Mouse (Mus musculus): ENCODE measurements at regions not wholly inside any gene's neighbourhood (a gene's known extent, or its start where the extent isn't known, plus 50 kb on each side); places are given as distances from the start of the nearest gene placed in this dataset.

DNA sequence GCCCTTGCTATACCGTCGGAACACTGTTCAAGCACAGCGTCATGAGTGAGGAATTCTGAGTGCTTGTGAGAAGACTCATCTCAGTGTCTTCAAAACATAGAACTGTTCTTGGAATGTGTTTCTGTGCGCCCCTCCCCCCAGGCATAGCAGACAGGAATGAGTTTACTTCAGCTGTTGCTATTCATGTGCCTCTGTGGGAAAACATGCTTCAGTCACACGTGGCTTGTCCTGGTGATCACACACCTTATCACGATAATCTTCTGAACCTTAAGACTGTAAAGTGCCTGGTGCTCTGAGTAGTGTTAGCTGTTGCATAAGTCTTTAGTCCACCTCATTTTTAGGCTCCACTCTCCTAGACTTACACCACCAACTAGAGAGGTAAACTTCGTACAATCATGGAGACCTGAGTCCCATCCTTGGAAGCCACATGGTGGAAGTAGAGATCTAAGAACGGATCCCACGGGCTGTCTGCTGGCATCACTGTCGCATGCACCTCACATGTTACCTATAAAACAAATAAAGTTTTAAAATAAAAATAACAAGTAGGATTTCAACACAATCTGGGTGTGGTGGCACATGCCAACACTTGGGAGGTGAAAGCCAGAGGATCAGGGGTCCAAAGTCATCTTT lies 1143.8 kb downstream of the 4930447A16Rik start:
- ATAC-seq, result no peak

DNA sequence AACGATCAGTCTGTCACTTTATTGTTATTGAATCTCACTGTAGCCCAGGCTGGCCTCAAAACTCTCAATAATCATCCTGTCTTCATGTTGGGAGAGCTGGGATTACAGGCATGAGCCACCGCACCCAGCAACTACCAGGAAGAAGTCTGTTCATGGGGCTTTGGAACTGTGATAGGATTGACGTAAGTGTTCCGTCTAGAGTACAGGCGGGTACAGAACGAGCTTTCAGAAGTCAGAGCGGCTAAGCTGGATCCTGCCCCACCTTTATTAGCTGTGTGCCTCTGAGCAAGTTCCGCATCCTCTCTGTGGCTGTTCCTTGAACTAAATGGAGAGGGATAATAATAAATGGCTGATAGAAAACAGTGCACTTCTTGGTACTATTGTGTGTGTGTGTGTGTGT lies 1144.8 kb downstream of the 4930447A16Rik start:
- ATAC-seq, result no peak

DNA sequence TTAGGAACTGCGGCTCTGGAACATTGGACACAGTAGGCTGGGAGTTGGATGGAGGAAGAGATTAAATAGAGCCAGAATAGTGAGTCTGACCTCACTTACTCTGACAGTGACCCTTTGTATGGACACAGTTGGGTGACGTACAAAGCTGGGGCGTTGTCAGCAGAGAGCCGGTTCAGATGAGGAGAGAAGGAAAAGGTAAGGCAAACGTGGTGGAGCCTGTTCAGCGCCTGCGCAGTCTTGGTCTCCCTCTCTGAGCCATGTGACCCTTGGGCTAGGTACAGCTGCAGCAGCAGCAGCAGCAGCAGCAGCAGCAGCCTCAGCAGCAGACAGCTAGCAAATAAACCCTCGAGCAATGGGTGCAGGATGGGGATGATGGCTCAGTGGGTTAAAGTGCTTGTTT lies 1145.4 kb downstream of the 4930447A16Rik start:
- no peak for ATAC-seq

DNA sequence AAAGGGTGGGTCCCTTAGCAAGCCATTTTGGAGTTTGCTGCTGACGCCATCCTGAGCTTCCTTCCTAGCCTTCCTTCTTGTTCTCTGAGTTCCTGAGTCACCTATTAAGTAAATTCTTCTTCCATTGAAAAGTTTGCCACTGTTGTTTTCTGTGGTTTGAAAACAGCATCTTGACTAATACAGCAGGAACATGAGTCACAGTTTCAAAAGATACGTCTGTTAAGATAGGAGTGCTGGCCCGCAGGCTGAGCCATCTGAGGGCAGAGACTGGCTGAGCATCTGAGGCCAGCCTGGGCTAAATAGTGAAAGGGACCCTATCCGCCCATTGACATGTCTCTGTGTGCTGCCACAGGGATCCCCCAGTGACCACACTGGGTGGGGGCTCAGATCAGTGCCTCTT lies 1147.3 kb downstream of the 4930447A16Rik start:
- no peak for ATAC-seq

DNA sequence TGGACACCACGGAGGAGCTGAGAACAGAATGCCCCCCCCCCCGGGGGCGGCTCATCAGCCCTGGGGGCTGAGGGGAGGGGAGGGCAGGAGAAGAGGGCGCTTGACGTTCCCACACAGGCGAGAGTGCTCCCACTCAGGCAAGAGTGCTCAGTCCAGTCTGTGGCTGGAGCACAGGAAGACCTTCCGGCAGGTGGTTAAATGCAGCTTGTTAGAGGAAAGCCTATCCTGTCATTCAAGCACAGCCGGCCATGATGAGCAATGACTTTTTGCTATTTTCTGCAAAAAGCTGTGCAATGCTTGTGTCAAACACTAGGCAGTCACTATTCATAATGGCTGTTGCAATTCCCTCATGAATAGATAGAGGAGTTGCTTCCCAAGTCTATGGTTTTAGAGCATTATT lies 1149.1 kb downstream of the 4930447A16Rik start:
- no peak for ATAC-seq

DNA sequence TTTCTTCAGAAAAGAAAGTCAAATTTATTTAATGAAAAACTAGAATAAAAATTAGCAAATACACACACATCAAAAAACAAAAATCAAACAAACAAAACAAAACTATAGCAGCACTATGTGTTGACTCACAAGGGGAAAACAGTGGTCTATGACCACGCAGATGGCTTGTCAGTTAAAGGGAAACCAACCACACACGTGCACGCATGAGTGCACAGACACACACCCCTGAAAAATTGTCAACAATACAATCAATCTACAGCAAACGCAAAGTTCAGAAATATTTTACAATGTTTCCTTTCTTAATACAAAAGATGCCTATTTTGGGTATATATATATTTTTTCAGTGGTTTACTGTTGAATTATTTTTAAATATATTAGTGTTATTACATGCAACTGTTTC lies 1149.9 kb downstream of the 4930447A16Rik start:
- no peak for ATAC-seq

DNA sequence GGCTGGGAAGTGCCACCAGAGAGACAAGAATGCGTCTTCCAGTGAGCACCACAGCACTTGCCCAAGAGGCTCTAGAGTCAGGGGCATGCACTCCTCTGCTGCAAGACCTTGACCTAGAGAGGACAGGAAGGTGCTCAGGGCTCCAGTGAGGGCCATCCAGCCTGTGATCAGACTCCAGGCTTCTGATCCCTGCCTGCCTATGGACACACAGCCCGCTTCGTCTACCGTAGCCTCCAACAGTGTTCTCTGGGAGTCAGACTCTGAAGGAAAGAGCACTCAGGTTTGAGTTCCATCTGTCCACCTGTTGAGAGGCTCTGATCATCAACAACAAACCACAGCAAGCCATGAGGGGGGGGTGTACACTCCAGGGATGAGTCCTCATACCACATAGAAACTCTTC lies 1152.3 kb downstream of the 4930447A16Rik start:
- no peak for ATAC-seq

DNA sequence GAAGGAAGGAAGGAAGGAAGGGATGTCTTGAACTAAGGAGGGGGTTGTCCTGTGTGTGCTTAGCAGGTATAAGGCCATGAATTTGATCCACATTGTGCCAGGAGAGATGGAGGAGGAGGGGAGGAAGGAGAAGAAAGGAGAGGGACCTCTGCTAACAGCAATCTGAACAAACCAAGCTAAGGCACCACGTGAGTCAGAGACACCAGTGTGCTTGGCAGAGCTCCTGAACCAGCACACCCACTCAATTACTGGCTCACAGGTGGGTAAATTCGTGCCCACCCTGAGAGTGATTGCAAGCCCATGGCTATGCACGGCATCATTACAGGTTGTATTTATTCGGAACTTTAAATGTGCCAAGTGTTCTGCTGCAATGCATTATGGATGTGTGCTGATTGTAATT lies 1154.1 kb downstream of the 4930447A16Rik start:
- ATAC-seq, result no peak

DNA sequence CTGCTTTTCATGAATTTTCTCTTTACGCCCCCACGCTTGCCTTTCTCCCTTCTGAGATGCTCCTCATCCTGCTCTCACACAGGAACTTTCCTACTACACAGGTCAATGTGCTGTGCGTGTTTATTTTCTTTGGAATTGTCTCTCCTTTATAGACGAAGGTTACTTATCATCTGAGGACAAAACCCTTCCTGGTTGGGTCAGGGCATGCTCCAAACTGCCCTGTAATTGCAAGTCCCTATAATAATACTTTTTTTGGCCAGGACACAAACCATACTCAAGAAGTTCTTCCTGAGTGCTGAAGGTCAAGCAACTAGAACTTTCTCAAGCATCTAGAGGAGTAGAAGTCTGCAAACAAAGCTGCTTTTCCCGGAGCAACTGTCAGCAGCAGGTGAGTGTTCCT lies 1158.1 kb downstream of the 4930447A16Rik start:
- no peak for ATAC-seq

DNA sequence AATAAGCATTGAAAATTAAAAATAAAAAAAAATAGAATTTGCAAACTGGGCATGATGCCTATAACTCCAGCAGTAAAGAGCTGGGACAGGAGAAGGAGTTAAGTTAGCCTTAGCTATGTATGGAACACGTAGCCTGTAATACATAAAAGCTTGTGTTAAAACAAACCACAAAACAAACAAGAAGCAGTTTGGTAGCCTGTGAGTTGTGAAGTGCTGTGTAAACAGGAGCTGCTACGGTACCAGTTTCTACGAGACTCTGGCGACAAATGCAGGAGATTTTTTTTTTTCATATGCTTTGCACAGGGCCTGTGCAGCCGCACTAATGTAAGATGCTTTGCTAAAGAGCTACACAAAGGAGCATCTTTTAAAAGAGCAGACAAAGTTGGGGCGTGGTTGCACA lies 1159.1 kb downstream of the 4930447A16Rik start:
- no peak for ATAC-seq

DNA sequence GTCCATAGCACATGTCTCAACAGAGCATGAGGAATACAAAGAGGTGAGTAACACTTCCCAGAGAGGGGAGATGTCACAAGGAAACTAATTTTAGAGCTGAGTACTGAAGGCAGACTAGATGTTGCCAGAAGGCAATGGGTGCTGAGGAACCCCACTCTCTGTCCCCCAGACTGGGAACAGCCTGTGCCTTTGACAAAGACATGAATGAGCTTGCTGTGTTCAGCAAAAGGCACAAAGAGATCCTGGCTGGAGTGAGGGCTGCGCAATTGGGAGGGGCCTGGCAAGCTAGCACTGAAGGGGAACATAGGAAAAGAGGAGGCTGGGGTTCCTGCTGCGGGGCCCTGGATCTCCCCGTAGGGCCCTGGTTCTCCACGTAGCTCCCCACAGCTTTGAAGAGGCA lies 1160.3 kb downstream of the 4930447A16Rik start:
- ATAC-seq, result no peak

DNA sequence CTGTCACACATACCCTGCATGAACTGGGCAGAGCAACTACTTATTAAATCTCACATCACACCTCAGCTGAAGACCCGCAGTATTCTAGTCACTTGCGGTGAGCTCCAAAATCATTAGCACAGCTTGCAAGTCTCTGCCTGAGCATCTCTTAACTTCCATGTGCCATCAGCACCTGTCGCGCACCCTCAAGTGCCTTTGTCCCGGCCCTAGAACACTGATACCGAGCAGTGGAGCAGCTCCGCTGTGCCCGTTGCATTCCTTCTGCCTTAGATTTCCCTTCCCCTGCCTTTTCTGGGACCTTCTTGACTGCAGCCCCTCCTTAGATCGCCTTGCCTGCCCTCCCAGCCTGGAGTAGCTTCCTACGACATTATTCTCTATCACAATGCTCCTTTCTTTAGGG lies 1161.2 kb downstream of the 4930447A16Rik start:
- ATAC-seq, result no peak

DNA sequence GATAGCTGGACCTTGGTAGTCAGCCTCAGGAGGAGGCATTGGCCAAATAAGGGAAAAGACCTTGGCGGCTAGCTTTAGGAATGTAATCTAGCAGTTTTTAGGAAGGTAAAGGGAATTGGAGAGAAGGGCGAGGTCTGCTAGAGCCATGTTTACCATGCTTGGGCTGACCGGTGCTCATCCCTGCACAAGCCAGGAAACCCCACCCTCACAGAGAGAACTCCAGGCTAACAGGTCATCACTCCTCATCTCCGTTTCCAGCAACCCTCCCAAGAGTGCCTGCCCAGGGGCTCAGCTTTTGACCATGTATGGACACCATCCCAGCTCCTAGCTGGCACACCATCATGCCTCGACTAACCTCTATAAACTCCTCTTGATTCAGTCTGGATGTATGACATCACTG lies 1162.9 kb downstream of the 4930447A16Rik start:
- no peak for ATAC-seq

DNA sequence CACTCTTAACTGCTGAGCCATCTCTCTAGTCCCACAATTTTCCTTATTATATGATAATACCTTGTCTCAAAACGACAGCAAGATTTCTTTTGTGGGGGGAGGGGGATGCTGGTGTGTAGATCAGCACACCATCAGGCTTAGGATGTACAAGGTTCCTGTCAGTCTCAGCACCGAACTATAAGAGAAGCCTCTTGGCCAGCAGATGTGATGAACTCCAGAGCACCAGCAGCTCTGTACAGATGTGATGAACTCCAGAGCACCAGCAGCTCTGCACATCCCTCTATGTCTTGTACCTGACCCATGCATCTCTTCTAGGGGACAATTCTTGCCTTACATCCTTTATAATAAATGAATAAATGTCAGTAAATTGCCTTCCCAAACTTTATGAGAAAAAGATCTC lies 1163.7 kb downstream of the 4930447A16Rik start:
- no peak for ATAC-seq

DNA sequence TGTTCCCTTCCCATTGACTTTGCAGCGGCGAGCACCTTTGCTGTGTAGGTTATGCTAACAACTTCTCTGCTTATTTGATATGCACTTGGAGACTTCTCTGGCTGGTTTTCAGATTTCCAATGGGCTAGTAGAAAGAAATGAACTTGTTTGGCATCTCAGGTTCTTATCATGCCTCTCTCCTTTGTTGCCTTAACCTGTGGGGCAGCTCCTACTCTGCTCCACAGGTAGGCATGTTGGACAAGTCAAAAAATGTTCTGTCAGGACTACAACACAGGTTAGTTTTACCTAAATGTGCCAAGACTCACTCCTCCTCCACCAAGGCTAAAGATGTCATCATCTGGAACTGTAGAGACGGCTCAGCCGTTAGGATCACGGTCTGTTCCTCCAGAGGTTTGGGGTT lies 1164.3 kb downstream of the 4930447A16Rik start:
- ATAC-seq, result no peak

DNA sequence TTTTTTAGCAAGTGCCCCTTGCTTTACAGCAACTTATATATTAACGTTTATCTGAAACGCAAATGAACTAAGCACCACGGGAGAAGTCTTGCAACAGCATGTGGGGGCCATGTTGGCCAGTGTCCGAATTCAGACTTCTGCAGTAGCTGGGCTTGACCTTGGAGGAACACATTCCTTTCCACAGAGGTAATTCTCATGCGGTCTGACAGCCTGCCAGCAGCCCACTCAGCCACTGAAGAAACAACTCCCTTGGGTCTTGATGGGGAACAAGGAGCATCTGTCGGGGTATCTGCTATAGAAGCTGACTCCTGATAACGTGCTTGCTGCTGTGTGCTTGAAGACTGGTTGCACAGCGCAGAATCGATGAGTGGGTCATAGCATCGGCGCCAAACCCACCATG lies 1168.7 kb downstream of the 4930447A16Rik start:
- no peak for ATAC-seq

DNA sequence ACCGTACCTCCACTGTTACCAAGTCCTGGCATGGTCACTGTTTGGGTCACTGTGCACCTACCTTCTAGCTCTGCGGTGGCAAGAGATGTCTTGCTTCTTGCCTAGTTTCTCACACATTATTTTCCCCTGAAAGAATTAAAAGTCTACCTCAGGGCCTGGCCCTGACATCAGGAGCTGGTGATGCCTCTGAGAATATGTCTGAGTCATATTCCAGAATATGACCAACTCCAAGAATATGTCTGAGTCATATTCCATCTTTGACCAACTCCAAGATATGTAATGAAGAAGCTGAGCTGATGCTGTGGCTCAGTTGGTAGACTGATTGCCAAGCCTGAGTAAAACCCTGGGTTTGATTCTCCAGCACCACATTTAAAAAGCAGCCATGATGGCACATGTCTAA lies 1169.4 kb downstream of the 4930447A16Rik start:
- no peak for ATAC-seq

DNA sequence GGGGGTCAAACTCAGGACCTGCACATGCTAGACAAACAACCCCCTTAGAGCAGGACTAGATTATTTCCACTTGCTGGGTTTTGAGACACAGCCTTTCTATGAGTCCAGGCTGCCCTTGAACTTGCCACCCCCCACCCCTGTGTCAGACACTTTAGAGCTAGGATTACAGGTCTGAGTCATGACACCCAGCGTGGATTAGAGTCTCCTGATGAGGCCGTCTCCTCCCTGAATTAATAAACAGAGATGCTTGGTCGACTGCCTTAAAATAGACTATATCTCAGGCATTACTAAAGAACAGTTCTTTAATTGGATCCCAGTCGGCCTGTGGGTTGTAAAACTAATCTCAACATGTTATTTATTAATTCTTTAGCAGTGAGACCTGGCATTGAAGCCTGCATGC lies 1170.5 kb downstream of the 4930447A16Rik start:
- ATAC-seq, result no peak

DNA sequence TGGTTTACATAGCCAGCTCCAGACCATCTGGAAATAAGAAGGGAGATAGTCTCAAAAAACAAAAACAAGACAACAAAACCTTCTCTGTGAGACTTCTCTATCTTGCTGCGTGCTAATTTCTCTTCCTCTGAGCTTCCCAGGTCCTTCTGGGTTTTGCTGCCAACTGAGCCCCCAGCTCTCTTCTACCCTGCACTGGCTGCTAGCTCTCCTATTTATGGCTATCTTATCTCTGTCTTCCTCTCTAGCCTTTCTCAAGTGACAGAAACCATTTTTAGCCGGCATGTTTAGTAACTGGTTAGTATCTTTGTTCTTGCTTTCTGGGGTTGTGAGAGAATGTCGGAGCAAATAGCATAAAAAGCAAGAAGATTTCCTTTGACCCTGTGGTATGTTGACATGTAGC lies 1172.1 kb downstream of the 4930447A16Rik start:
- no peak for ATAC-seq

DNA sequence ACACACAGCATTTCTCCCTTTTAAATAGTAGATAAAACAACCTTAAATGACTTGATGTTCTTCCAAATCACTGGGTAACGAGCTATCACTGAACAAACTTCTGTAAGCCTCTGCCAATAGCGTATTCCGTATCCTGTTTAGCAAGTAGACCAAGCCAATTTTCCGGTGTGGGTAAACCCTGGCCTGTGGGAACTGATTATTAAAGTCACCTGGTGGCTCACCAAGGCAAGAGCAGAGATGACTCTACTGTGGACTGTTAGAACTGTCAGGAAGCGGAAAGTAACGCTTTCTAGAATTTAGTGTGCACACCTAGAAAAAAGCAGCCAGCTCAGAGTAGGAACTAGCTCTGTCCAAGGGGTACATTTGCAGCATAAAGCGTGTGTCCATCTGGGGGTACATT lies 1176.1 kb downstream of the 4930447A16Rik start:
- peak; percentile 84 for ATAC-seq

DNA sequence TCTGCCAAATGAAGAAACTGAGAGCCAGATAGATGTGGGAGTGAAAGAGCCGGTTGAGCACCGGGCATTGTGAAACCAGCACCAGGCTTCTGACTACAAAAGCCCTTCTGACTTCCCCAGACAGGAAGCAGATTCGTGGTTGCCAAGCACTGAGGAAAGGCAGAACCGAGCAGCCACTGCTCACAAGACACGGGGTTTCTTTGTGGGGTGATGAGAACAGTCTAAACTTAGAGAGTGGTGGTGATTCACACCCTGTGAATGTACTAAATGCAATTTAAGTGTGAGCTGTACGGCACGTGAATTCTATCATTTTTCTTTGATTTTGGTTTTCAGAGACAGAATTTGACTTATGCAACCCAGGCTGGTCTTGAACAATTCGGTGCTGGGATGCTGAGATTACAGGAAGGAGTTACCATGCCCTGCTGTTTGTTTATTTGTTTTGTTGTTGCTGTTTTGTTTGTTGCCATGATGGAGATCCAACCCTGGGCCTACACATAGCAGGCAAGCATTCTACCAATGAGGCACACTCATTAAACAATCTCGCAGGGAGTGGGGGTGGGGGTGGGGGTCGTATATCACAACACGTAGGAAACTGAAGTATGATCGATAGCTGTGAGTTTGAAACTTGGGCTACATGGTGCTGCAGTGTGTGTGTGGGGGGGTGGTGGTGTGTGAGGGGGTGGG lies 1177.0 kb downstream of the 4930447A16Rik start:
- peak; percentile 84 for ATAC-seq

DNA sequence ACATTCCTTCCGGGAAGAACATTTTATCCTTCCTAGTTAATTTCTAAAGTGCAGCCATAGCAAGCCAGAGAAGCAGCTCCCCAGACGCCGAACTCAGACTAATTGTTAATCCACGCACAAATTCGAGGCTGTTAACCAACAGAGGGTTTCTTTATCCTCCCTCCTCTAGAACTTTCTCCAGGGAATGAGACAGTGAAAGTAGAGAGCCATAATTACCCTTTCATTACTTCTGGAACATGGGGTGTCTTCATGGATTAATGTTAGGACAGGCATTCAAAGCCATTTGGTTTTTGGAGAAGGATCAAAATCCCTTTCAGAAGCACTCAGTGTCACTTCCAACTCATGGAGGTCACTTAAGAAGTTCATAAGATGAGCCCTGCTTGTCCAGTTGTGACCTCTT lies 1178.6 kb downstream of the 4930447A16Rik start:
- no peak for ATAC-seq

DNA sequence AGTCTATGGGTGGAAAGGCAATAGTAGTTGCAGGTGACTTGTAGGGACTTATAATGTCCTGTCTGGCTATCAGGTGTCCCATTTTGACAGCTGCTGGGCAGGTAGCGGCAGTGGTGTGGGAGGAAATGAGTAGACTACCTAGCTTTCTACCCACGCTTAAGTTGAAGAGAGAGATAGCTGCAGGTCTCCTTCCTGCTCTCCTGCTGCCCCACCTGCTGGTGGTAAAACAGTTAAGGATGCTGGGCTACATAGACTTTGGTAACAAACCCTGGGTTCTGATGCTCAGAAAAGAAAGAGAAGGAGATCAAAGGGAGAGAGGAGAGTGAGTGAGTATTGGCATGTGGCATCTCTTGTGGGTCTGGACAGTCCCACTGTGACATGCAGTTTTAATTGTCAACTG lies 1182.0 kb downstream of the 4930447A16Rik start:
- ATAC-seq, result peak; percentile 96

DNA sequence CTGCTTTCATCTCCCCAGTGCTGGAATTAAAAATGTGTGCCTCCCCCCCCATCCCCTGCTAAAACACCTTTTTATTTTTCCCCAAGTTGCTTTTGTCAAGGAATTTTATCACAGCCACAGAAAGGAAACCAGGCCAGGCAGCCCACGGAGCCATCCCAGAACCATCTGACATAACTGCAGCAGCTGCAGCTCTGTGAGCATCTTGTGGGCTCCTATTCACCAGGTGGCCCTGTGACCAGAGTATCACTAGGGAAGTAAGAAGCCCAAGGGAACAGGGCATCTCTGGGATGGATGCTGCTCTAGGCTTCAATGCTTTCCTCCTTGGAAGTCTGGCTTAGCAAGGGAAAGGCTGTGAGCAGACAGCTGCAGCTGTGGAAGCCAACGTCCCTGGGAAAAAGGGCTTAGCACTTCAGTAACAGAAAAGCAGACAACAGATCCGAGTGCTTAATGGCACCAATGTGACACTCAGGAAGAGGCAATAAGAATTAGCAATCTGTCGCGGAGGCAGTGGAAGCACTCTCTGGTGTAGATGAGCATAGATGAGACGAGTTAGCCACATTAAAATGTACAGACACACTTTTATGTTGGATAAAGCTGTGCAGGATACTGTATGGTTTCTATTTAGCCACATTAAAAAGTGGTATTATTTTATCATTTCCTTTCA lies 1183.0 kb downstream of the 4930447A16Rik start:
- ATAC-seq, result no peak

Measured in inflammation-experienced regulatory T-cells, adult 6 months (primary cell).